Mouse (Mus musculus): Measurements from ENCODE around the gene Sema3c.
A peak's percentile ranks its signal among the peaks of the same experiment; 100 is the strongest.

Sema3c gene

DNA sequence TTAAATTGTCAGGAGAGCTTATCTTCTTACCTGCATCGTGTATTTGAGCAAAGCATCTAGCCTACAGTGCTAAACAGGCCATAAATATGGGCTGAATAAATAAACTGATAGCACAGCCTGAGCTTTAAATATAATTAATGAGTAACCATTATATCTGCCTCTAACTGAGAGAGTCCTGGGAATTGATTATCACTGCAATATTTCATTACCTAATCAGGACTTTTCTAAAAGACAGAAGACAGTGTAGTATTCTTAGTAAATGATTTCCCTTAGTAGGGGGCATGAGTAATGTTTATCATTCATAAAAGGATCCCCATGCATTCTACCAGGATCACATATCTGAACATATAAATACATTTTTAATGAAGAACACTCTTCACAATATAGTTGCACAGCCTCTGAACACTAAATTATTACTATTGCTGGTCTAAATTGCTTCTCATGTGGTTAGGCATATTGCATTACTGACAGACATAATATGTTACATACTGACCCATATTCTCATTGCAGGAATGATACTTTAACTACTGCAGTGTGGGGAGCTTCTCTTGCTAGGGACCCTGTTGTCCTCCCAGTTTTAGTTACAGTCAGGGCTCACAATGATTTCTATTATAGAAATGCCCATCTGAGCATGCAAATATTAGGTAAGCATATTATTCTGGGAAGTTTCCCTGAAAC lies 74.9 kb downstream of the Sema3c start:
- DNase-seq (ENCODE audit: low spot score): no peak

DNA sequence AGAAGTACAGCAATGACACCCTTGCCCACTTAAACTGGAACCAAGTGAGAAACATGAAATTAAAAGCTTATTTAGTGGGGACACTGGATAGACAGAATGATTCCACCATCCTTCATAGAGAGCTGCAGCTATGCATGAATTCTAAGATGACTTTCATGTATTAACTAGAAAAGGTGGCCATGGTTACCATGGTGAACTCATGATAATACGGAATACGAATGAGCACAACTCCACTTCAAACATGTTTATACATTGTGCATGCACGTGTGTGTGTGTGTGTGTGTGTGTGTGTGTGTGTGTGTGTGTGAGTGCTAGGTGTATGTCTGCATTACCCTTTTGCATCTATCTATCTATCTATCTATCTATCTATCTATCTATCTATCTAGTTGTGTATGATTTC lies 87.1 kb downstream of the Sema3c start:
- DNase-seq (ENCODE audit: low spot score): no peak

DNA sequence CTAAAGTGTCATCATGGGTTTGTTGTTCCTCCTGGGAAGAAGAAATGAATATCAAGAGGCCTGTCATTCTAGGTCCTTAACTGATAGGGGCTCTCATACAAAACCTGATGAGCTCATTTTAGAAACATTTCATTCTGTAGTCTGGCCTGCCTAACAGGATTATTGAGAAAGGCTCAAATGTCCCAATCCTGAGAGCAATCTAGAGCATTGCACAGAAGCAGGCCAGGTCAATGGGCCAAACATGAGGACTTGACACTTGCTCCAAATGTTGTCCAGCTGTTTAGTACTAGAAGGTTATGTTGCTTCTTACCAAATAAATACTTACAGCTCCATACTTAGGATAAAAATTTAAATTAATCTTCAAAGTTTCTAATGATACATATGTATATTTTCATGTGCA lies 97.3 kb downstream of the Sema3c start:
- DNase-seq (ENCODE audit: low spot score): no peak

DNA sequence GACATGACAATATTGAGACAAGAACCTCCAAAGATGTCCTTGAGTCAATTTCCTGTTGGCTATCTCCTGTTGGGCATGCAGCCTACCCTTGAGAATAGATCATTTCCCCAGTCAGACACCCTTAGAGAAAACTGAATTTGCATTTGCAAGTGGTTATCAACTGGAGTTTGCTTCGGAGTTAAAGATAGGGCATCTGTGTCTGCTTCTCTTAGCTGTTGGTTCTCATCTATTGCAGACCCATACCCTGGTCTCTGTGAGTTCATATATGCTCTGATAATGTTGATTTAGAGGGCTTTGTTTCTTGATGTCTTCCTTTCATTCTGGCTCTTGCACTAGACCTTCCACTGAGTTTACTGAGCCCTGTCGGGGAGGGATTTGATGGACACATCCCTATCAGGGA lies 106.8 kb downstream of the Sema3c start:
- no peak for DNase-seq (ENCODE audit: low spot score)

DNA sequence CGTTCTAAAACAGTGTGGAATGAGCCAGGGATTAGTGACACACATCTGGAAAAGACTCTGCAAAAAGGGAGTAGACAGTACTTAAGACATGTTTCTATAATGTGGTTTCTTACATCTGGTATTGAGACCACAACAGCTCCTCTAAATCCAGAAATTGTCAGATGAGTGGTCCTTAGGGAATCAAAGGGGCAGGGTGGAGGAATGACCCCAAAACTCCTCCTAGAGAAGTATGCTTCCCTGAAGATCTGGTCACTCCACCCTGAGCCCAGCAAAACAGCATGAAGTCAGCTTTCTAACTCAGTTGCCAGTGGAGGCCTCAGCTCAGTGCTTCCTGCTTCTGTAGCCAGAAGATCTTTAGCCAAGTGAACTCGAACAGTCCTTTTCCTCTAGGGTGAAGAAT lies 115.0 kb downstream of the Sema3c start:
- DNase-seq (ENCODE audit: low spot score): no peak

DNA sequence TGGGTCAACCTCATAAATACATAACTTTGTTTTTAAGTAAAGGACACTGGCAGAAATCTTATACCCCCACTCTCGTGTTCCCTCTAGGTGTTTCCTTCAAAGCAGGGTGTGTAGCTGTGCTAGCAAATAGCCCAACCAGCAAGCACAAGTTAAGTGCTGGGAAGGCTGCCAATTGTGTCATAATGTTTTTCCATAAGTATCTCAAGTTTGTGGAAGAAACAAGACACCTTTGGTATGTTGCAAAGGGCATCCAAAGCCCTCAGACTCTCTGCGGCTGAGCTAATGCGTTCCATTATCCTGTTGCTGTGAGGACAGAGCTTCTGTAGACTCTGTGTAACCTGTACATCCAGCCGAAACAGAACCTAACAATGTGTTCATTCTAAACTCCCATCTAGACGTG lies 115.5 kb downstream of the Sema3c start:
- no peak for DNase-seq (ENCODE audit: low spot score)

DNA sequence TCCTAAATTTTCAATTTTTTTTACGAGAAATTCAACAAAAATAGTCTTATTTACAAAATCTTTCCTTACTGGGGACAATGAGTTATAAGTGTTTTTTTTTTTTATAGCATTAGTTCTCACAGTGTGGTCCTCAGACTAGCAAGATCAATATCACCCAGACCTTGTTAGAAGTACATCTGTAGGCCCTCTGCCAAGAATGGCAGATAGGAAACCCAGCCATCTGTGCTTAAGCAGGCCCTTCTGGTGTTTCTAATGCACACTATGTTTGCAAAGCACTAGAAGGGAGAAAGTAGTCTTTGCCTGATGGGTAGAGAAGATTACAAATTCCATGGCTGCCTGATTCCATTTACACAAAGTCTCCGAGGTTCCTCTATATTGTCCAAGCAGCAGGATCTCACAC lies 121.3 kb downstream of the Sema3c start:
- no peak for DNase-seq (ENCODE audit: low spot score)

DNA sequence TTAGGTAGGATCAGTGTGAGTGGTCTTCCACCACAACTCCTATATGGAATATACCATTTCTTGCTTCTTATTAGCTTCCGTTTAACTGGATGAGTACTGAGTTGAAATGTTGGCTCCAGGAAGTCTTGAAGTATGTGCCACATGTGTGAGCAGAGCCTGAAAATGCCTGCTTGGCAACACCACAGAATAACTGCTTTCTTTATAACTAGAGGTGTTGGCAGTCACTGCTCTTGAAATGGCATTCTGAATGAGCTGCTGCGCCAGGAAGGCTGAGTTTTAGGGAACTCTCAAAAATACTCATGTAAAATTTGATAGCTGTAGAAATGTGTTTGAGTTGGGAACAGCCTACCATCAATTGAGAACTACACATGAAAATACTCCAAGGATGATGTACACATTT lies 124.8 kb downstream of the Sema3c start:
- DNase-seq (ENCODE audit: low spot score): no peak

DNA sequence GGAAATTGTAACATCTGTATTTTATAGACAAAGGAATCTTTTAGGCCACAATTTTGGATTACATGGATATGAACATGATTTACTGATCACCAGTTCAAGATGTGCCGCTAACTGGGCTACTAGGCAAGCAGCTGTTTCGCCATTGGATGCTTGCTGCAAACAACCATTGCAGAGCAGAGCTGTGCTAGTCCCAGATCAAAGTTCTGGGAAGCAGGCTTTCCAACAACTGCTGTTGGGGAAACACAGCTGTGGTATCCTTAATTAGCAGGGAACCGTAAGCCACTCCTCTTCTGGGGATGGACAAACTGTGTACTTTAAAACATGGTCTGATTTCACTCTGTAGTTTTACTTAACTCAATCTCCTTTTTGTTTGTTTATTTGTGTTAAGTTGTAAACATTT lies 130.1 kb downstream of the Sema3c start:
- no peak for DNase-seq (ENCODE audit: low spot score)

DNA sequence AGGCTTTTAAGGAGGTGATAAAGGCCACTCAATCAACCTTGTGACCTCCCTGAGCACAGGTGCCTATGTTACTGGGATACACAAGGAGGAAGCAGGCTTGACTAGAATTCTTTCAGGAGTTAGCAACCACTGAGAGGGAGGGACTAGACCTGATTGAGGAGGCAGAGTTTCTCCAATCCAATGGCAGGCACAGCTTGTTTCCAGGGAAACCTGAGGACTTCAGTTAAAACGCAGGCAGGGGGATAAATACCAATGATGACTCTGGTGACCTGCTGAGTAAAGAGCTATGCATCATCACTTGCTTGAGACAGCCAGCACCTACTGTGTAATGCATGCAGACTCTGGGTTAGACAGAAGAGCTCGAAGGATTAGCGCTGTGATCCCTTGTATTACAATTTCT lies 133.0 kb downstream of the Sema3c start:
- no peak for DNase-seq (ENCODE audit: low spot score)

DNA sequence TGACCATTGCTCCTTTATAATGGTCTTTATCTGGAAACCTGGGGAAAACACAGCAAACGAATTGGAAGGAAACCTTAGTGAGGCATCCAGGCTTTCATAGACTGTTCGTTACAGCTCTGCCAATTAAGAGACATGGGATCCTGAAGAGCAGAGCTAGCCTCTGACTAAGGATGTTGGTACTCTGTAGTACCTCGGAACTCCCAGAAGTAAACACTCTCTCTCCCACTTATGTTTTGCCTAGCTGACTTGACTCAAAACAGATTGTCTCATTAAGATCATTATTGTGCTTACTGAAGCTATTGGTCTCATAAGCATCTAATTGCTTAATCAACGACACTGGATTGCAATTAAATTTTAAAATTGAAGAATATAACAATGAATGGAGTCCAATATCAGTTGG lies 138.3 kb downstream of the Sema3c start:
- DNase-seq (ENCODE audit: low spot score): no peak

DNA sequence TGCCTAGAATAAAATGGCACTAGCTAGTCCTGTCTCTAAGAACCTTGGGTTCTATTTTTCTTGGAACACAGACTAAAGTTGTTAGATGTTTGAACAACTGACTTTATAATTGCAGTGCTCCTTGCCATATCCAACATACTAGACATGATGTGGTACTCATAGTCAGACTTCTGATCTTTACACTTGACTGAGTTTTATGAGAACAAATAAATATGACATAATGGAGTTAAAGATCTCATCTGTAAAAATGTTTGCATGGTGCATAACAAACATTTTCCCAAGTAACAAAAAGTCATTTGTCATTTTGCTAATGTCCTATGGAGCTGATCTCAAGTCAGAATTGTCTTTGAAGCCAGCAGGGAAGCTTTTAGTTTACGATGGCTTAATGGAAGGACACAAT lies 141.1 kb downstream of the Sema3c start:
- no peak for DNase-seq (ENCODE audit: low spot score)

DNA sequence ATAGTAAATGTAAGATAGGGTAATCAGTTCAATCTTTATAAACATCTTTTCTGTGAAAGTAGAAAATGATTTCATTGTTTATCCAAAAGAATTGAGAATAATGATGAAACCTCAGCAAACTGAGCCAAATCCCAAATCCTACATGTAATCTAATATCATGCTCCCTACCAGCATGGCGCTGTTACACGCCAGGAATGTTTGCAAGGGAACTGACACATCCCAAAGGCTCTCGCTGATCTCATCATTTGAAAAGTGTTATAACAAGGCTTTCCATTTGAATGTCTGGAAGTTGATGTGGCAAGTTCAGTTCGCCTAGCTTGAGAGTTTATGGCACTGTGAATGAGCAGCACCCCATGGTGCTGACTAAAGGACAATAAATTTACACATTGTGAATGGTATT lies 145.9 kb downstream of the Sema3c start:
- DNase-seq (ENCODE audit: low spot score): no peak

DNA sequence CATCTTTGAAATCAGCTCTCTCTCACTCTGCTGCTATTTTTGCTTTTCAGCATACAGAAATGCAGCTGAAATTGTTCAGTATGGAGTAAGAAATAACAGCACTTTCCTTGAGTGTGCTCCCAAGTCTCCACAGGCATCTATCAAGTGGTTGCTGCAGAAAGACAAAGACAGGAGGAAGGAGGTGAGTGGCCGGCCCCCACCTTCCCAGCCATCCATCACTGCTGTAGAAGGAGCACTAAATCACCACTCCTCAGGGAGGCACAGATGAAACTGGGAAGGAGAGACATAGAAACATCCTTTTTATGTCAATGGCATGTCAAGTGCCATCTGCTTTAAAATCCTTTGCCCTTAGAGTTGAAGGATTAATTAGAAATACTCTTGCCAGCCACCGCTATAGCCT lies 149.9 kb downstream of the Sema3c start:
- no peak for DNase-seq (ENCODE audit: low spot score)

DNA sequence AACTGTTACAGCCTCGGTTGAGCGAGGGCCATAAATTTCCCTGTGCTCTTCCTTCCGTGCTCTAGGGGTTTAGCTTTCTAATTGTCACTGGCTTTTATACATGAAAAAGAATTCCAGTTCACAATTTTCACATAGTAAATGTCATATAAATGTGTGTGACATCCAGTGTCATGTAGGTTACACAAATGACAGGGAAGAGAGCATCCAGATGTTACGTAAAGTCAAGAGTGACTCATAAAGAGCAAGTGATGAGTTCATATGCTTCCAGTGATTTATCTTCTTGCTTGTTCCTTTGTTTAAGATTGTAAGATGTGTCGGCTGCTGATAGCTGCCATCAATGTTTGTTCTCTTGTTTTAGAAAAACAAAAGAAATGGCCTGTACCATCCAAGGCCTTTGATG lies 154.0 kb downstream of the Sema3c start:
- DNase-seq (ENCODE audit: low spot score): no peak

DNA sequence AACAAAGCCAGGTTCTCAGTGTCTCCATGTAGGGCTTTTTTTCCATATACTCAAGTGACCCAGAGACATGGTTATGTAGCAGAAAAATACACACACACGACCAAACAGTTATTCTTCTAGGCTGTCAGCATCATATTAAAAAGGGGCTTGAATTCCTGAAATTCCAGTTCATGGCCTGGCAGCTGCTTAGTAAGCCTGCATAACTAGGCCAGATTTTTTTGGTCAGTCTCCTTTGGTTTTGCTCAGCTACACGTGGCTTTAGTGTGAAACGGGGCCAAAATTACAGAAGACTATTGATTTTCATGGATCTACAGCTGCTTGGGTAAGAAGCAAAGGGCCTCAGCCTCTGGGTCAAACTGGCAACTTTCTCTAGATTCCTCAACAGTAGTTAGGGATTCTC lies 165.7 kb downstream of the Sema3c start:
- peak; percentile 17 for DNase-seq (ENCODE audit: low spot score)

DNA sequence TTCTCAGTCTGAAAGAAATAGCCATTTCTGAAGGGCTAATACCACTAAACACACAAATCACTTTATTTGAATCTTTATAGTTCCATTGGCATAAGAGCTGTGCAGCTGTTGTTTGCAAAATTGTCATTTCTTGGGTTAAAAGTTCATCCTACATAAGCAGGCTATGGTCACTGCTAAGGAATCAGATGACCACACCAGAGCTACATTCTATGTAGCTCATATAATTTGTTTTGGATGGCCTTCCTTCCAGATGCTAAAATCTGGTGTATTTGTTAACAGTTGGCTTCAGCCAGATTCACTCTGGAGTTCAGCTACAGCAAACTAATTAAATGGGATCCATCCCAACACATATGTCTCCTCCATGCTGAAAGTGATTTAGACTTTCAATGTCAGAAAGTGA lies 172.4 kb downstream of the Sema3c start:
- DNase-seq (ENCODE audit: low spot score): no peak

DNA sequence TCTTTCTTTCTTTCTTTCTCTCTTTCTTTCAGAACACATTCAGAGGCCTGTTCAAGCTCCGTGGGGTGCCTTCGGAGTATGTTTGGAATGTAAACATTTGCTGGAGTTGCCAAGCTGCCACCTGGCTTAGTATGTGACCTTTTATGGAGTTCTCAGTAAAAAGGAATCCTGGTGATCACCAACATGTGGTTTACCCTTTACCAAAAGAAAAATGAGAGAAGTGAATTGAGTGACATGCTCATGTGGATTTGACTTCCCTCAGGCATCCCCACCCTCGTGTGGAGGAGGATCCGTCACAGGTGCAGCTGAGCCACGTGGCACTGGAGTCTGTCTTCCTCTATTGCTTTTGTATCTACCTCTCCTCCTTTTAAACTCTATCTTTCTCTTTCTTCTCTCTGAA lies 173.1 kb downstream of the Sema3c start:
- DNase-seq (ENCODE audit: low spot score): no peak

DNA sequence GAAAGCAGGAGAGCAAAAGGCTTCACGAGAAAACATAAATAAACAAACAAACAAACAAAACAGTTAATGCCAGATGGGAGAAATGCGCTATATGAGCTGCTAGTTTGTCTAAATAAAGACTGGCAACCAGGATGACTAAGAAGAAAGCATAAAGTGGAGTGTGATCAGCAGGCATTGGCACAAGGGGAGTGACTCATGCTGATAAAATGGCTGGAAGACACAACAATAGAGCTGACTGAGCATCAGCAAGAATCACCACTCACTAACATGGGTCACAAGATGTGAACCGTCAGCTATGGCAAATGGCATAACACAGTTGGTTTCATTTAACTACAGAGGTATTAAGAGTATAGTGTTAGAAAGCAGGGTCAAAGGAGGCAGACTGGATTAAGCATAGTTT lies 174.2 kb downstream of the Sema3c start:
- DNase-seq (ENCODE audit: low spot score): no peak

DNA sequence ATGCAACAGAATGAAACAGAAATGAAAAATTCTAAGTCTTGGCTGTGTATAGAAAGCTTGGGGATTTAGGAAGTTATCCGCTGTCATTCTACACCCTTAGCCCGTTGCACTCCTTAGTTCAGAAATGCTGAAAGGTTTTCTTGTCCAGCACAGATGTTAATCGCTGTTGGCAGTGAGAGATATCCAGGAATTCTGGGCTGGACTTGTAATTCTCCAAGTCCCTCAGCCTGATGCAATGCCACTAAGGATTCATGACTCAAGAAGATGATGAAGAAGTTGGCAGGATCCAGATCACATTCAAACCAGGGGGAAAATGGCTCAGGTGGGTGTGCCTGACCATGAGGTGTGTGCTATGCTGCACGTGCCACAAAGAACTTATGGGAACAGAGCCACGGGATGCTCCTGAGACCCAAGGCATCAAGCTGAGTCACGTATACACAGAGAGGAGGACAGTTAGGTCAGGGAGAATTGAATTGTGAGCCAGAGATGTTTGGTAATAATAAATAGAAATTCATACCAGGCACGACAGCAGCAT lies 179.5 kb downstream of the Sema3c start:
- no peak for DNase-seq (ENCODE audit: low spot score)

DNA sequence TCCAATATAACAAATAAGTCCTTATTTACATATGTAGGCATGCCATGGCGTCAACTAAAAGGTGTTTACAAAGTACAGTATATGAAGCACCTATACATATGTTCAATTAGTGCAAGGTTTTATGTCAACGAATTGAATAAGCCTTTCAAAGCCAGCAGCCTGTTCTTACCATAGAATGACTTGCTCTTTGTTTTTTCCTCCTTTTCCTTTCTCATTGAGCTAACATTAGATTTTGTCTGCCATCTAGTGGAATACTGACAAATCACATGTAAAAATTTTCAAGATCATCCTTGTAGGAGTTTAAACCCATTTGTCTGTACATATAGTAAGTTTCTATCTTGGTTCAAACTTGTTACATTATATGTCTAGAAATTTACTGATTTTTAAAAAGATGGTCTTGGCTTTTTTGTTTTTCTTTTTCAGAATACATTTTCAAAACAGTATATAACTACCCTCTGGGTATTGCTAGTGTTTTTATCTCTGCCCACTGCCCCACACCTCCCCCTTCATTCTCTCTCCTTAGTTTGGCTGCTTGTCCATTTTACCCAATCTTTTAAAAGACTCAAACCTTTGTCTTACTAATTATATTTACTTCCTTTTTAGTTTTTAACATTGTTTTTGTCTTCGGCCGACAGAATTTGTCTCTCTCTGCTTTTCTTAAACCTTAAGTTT lies 192.1 kb downstream of the Sema3c start:
- DNase-seq (ENCODE audit: low spot score): peak; percentile 82

DNA sequence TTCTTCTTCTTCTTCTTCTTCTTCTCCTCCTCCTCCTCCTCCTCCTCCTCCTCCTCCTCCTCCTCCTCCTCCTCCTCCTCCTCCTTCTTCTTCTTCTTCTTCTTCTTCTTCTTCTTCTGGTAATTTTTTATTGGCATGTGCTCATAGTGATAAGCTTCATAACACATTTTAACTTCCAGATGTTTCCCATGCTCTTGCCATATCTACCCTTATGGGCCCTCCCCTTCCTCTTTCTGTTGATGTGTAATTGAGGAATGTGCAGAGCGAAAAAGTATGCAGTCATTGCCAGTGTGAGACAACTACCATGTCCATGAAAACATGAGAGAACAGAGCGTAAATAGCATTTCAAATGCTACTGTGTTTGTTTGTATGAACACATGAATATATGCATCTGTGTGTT lies 196.2 kb downstream of the Sema3c start:
- DNase-seq (ENCODE audit: low spot score): no peak

DNA sequence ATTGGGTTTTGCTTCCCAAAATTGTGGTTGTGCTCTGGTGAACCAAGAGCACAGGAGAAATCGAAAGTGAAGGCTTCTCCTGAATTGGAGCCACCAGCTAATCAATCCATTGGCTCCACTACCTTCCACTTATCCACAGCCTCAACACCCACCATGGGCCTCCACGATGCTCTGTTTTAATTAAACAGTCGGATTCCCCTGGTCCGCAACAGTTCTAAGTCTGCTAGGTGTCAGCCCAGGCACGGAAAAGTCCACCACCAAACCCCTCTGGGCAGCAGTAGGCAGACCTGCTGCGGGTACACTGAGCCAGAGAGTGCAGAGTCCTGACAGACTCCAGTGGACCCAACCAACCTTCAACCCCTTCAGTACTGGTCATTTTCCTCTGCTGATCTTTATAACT lies 202.5 kb downstream of the Sema3c start:
- DNase-seq (ENCODE audit: low spot score): peak; percentile 58
